Mouse (Mus musculus) erythroblast, embryonic 14.5 days (primary cell): ENCODE results near the gene Trp73.

ENCODE experiments used
- GATA1 ChIP-seq: IDR thresholded peaks from 2 replicates; pipeline ENCODE4 v1.6.1; 2012; ENCODE audit warnings: low read length, inconsistent platforms, mixed read lengths
- TAL1 ChIP-seq: IDR thresholded peaks from 3 replicates; pipeline ENCODE4 v1.6.1; 2012; ENCODE audit warnings: low read length, inconsistent platforms, mixed read lengths

GRCm38 (mm10) chr4:154081021-154081420, 59.0 kb downstream of the Trp73 start:
- TF ChIP-seq TAL1 = no peak
- no peak for TF ChIP-seq GATA1
